Mouse (Mus musculus): Measurements from ENCODE around the gene Cpne7.

Cpne7 gene

GRCm38 (mm10) chr8:123113908-123114469, 3.2 kb upstream of the Cpne7 start:
- no peak for DNase-seq (ENCODE audit: extremely low spot score, low spot score)

GRCm38 (mm10) chr8:123114644-123115043, 2.5 kb upstream of the Cpne7 start:
- DNase-seq (ENCODE audit: extremely low spot score, low spot score), result no peak

GRCm38 (mm10) chr8:123117744-123118143, 570 bp downstream of the Cpne7 start:
- DNase-seq (ENCODE audit: extremely low spot score, low spot score), result no peak

GRCm38 (mm10) chr8:123122059-123122458, 4.9 kb downstream of the Cpne7 start:
- no peak for DNase-seq (ENCODE audit: extremely low spot score, low spot score)

- no peak for DNase-seq (ENCODE audit: extremely low spot score, low spot score)
Observed at GRCm38 (mm10) chr8:123122670-123123069, 5.5 kb downstream of the Cpne7 start.

- peak; percentile 78 for DNase-seq (ENCODE audit: extremely low spot score, low spot score)
Observed at GRCm38 (mm10) chr8:123126193-123126816, 9.1 kb downstream of the Cpne7 start.

- DNase-seq (ENCODE audit: extremely low spot score, low spot score), result no peak
Observed at GRCm38 (mm10) chr8:123131041-123131440, 13.9 kb downstream of the Cpne7 start.

- no peak for DNase-seq (ENCODE audit: extremely low spot score, low spot score)
Observed at GRCm38 (mm10) chr8:123132953-123133352, 15.8 kb downstream of the Cpne7 start.

GRCm38 (mm10) chr8:123134149-123134713, 17.1 kb downstream of the Cpne7 start:
- DNase-seq (ENCODE audit: extremely low spot score, low spot score), result no peak

GRCm38 (mm10) chr8:123135406-123135805, 18.2 kb downstream of the Cpne7 start:
- DNase-seq (ENCODE audit: extremely low spot score, low spot score), result no peak

GRCm38 (mm10) chr8:123135806-123136205, 18.6 kb downstream of the Cpne7 start:
- DNase-seq (ENCODE audit: extremely low spot score, low spot score), result no peak

GRCm38 (mm10) chr8:123136287-123136686, 19.1 kb downstream of the Cpne7 start:
- DNase-seq (ENCODE audit: extremely low spot score, low spot score), result no peak

GRCm38 (mm10) chr8:123137645-123138077, 20.5 kb downstream of the Cpne7 start:
- DNase-seq (ENCODE audit: extremely low spot score, low spot score), result no peak

- no peak for DNase-seq (ENCODE audit: extremely low spot score, low spot score)
Observed at GRCm38 (mm10) chr8:123138741-123139140, 21.6 kb downstream of the Cpne7 start.

- no peak for DNase-seq (ENCODE audit: extremely low spot score, low spot score)
Observed at GRCm38 (mm10) chr8:123141741-123142462, 24.7 kb downstream of the Cpne7 start.

- no peak for DNase-seq (ENCODE audit: extremely low spot score, low spot score)
Observed at GRCm38 (mm10) chr8:123145279-123145678, 28.1 kb downstream of the Cpne7 start.

- DNase-seq (ENCODE audit: extremely low spot score, low spot score), result no peak
Observed at GRCm38 (mm10) chr8:123146390-123146789, 29.2 kb downstream of the Cpne7 start.

- DNase-seq (ENCODE audit: extremely low spot score, low spot score), result no peak
Observed at GRCm38 (mm10) chr8:123150737-123151171, 33.6 kb downstream of the Cpne7 start.

GRCm38 (mm10) chr8:123155177-123155576, 38.0 kb downstream of the Cpne7 start:
- no peak for DNase-seq (ENCODE audit: extremely low spot score, low spot score)

GRCm38 (mm10) chr8:123156070-123156773, 39.0 kb downstream of the Cpne7 start:
- no peak for DNase-seq (ENCODE audit: extremely low spot score, low spot score)

- no peak for DNase-seq (ENCODE audit: extremely low spot score, low spot score)
Observed at GRCm38 (mm10) chr8:123157888-123158465, 40.8 kb downstream of the Cpne7 start, which contains the start of gene Sult5a1. Gene Sult5a1 (minus strand): TSS chr8:123158315.

Measured in neural tube, embryonic 10.5 days (tissue).